Comparison of ENCODE assay signal across 9 mouse cellular contexts in the genomic region with DNA sequence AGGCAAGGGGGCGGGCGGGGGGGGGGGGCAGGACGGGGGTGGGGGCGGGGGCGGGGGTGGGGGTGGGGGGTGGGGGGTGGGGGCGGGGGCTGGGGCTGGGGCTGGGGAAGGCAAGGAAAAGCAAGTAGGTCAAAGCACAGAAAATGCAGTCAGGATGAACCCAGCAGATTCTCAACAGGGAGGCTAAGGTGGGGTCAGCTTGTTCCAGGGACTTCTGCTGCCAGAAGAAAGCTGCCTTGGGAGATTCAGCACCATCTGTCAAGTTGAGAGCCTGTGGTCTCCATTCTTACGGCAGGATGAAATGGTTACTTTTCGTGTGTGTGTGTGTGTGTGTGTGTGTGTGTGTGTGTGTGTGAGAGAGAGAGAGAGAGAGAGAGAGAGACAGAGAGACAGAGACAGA.
DNase-seq lines count a peak whose midpoint lies in the region; ATAC-seq and TF ChIP-seq lines count a peak whose summit lies in the region.
"Had no signal": no experiment of that assay in that cellular context is flagged by ENCODE, and none has a peak within 500 bp of the region (broad histone marks: within the 10 kb centered on the region; RNA-seq: fewer than 3 reads in every experiment).

No protein-coding gene starts in this region.

- H3K9me3 ChIP-seq in kidney, embryonic 15.5 days (replicated peaks), result no peaks in the 10 kb centered on the region
- H3K9me3 ChIP-seq in forebrain, postnatal 0 days (ENCODE audit: low read length), result no peaks in the 10 kb centered on the region

- no peaks in the 10 kb centered on the region for H3K27me3 ChIP-seq in kidney, embryonic 15.5 days
- H3K27me3 ChIP-seq in forebrain, postnatal 0 days (ENCODE audit: insufficient read depth, low read length), result no peaks in the 10 kb centered on the region
- H3K27me3 ChIP-seq: CH12.LX had no signal

- H3K4me1 ChIP-seq in kidney, embryonic 15.5 days, result peaks cover 4% of the 10 kb centered on the region; the same call in 1 of the 2 replicates
- H3K4me1 ChIP-seq in forebrain, postnatal 0 days (ENCODE audit: insufficient read depth), result no peaks in the 10 kb centered on the region

- no peak overlapping the region for H3K27ac ChIP-seq in kidney, embryonic 15.5 days
- peak overlapping the region; percentile 46; the same call in 1 of the 2 replicates for H3K27ac ChIP-seq in forebrain, postnatal 0 days (ENCODE audit: low read depth, low read length)

- no peak for ATAC-seq in kidney, embryonic 15.5 days (replicated peaks; ENCODE audit: low FRiP score)
- no peak for ATAC-seq in forebrain, postnatal 0 days

- H3K4me2 ChIP-seq in kidney, embryonic 15.5 days, result 0 out of 2 replicates have a peak overlapping the region, but pooled peaks have one; percentile 25
- H3K4me2 ChIP-seq in forebrain, postnatal 0 days (ENCODE audit: low read depth), result no peak overlapping the region

- no peak for DNase-seq in kidney, adult 9 months
- peak; percentile 59 for DNase-seq in cerebellum, adult 11-12 months
- peak; percentile 14 for DNase-seq in forebrain, postnatal 0 days
- DNase-seq in mesoderm, embryonic 11.5 days (ENCODE audit: low read depth, low spot score), result peak; percentile 27
- no peak for DNase-seq in c-Kit-positive CD71-positive TER-119-positive erythroid progenitor cells, embryonic 14.5 days (ENCODE audit: low spot score)
- no peak for DNase-seq in adrenal gland, adult 18-20 months (ENCODE audit: low spot score in 2 of 2)
- no peak for DNase-seq in layer of hippocampus, adult 9-11 months

- H3K36me3 ChIP-seq in kidney, embryonic 15.5 days, result no peaks in the 10 kb centered on the region
- no peaks in the 10 kb centered on the region for H3K36me3 ChIP-seq in forebrain, postnatal 0 days (ENCODE audit: insufficient read depth)

- TF ChIP-seq CTCF in forebrain, postnatal 0 days (IDR thresholded peaks at IDR 0.05; ENCODE audit: low read depth), result no peak

- WGBS in kidney, embryonic 15.5 days, result 13% methylated on average over 3 of the region's 8 CpGs
- WGBS in forebrain, postnatal 0 days, result 2% methylated on average over 8 of the region's 8 CpGs

- no peak overlapping the region for H3K9ac ChIP-seq in kidney, embryonic 15.5 days
- H3K9ac ChIP-seq in forebrain, postnatal 0 days, result no peak overlapping the region

- no peak overlapping the region for H3K4me3 ChIP-seq in kidney, embryonic 15.5 days (replicated peaks)
- H3K4me3 ChIP-seq in forebrain, postnatal 0 days (ENCODE audit: low read depth, low read length), result no peak overlapping the region

Comparison
In these comparisons a context has a peak if more than half of its experiments do, and no peak if none do; other contexts are left out.
1. DNase-seq: peak in cerebellum, adult 11-12 months (single experiment), forebrain, postnatal 0 days (single experiment) and mesoderm, embryonic 11.5 days (single experiment); none in kidney, adult 9 months (single experiment), c-Kit-positive CD71-positive TER-119-positive erythroid progenitor cells, embryonic 14.5 days (single experiment), adrenal gland, adult 18-20 months (0 of 2) and layer of hippocampus, adult 9-11 months (single experiment).